ENCODE assay signal across 10 mouse cellular contexts in genomic region chr9:44094737-44095136, GRCm38 (mm10). TPM values are rescaled to one million over a fixed set of nuclear protein-coding genes. Genes with fewer than 3 reads are reported as not detected.
"Had no signal": no experiment of that assay in that cellular context is flagged by ENCODE, and none has a peak within 500 bp of the region (broad histone marks: within the 10 kb centered on the region; RNA-seq: fewer than 3 reads in every experiment).

No protein-coding gene starts in this region.

- H3K9me3 ChIP-seq: limb, embryonic 10.5 days; liver, embryonic 15.5 days; megakaryocyte, embryonic 14.5 days; midbrain, embryonic 15.5 days; neural tube, embryonic 13.5 days had no signal

- H3K4me3 ChIP-seq: left cerebral cortex, adult 2 months; limb, embryonic 10.5 days; liver, embryonic 15.5 days had no signal

- H3K4me2 ChIP-seq: liver, embryonic 11.5 days; liver, embryonic 15.5 days had no signal

- H3K27me3 ChIP-seq: liver, embryonic 15.5 days; megakaryocyte, embryonic 14.5 days; midbrain, embryonic 15.5 days; neural tube, embryonic 13.5 days had no signal

- H3K9ac ChIP-seq: liver, embryonic 15.5 days; midbrain, embryonic 15.5 days had no signal

- H3K27ac ChIP-seq: limb, embryonic 10.5 days; liver, embryonic 15.5 days; midbrain, embryonic 15.5 days; neural tube, embryonic 13.5 days had no signal

- H3K36me3 ChIP-seq: midbrain, embryonic 15.5 days had no signal

RNA-seq across cellular contexts. Expression of gene Mfrp, which starts 6.8 kb away (rescaled TPM):
- polyA plus RNA-seq: liver, embryonic 15.5 days; midbrain, embryonic 11.5 days; neural tube, embryonic 13.5 days; thymus, postnatal 0 days had no signal

RNA-seq across cellular contexts. Expression of gene C1qtnf5, which starts 12.3 kb away (rescaled TPM):
- polyA plus RNA-seq: limb, embryonic 10.5 days had no signal

RNA-seq across cellular contexts. Expression of gene Gm49380, which starts 18.6 kb away (rescaled TPM):
- polyA plus RNA-seq: liver, embryonic 11.5 days; liver, embryonic 15.5 days; lung, adult 2 months had no signal
